9 mouse cellular contexts compared by ENCODE assay signal in genomic region chr13:81155322-81155721, GRCm38 (mm10).
A peak's percentile ranks its signal among the peaks of the same experiment; 100 is the strongest.
DNase-seq lines count a peak whose midpoint lies in the region; ATAC-seq lines count a peak whose summit lies in the region.
"Had no signal": no experiment of that assay in that cellular context is flagged by ENCODE, and none has a peak within 500 bp of the region (broad histone marks: within the 10 kb centered on the region; RNA-seq: fewer than 3 reads in every experiment).

No protein-coding gene starts in this region.

- peak; percentile 81 for DNase-seq in brain, adult 2 months (ENCODE audit: low read depth, low spot score)
- DNase-seq in left cerebral cortex, postnatal 4 days, result peak; percentile 46
- DNase-seq in retina, postnatal 1 day, result peak; percentile 52
- DNase-seq in urinary bladder, postnatal 25 days (ENCODE audit: low spot score), result no peak

- H3K4me3 ChIP-seq in neural tube, embryonic 12.5 days, result no peak overlapping the region
- no peak overlapping the region for H3K4me3 ChIP-seq in neural tube, embryonic 15.5 days (replicated peaks)
- no peak overlapping the region for H3K4me3 ChIP-seq in forebrain, embryonic 13.5 days
- H3K4me3 ChIP-seq in intestine, embryonic 15.5 days (replicated peaks), result no peak overlapping the region
- H3K4me3 ChIP-seq: limb, embryonic 15.5 days had no signal

- H3K27me3 ChIP-seq in neural tube, embryonic 12.5 days (replicated peaks), result no peaks in the 10 kb centered on the region
- H3K27me3 ChIP-seq in neural tube, embryonic 15.5 days (replicated peaks), result no peaks in the 10 kb centered on the region
- no peaks in the 10 kb centered on the region for H3K27me3 ChIP-seq in forebrain, embryonic 13.5 days
- H3K27me3 ChIP-seq in intestine, embryonic 15.5 days (replicated peaks), result no peaks in the 10 kb centered on the region
- H3K27me3 ChIP-seq: limb, embryonic 15.5 days had no signal

- ATAC-seq in neural tube, embryonic 12.5 days (ENCODE audit: low FRiP score, low read depth), result 0 out of 2 replicates have a peak, but pooled peaks have one; percentile 63
- no peak for ATAC-seq in neural tube, embryonic 15.5 days (ENCODE audit: low FRiP score)
- peak; percentile 76 for ATAC-seq in forebrain, embryonic 13.5 days
- ATAC-seq in intestine, embryonic 15.5 days, result peak; percentile 61; the same call in 1 of the 2 replicates

- no peak overlapping the region for H3K27ac ChIP-seq in neural tube, embryonic 12.5 days
- H3K27ac ChIP-seq in neural tube, embryonic 15.5 days (replicated peaks), result no peak overlapping the region
- H3K27ac ChIP-seq in forebrain, embryonic 13.5 days, result no peak overlapping the region
- H3K27ac ChIP-seq in intestine, embryonic 15.5 days, result no peak overlapping the region
- H3K27ac ChIP-seq: limb, embryonic 15.5 days had no signal

- H3K4me1 ChIP-seq in neural tube, embryonic 12.5 days, result no peaks in the 10 kb centered on the region
- no peaks in the 10 kb centered on the region for H3K4me1 ChIP-seq in neural tube, embryonic 15.5 days
- H3K4me1 ChIP-seq in forebrain, embryonic 13.5 days, result no peaks in the 10 kb centered on the region
- no peaks in the 10 kb centered on the region for H3K4me1 ChIP-seq in intestine, embryonic 15.5 days (replicated peaks)
- H3K4me1 ChIP-seq: limb, embryonic 15.5 days had no signal

- no peak overlapping the region for H3K4me2 ChIP-seq in neural tube, embryonic 12.5 days (replicated peaks)
- H3K4me2 ChIP-seq in neural tube, embryonic 15.5 days, result no peak overlapping the region
- H3K4me2 ChIP-seq in forebrain, embryonic 13.5 days, result no peak overlapping the region
- no peak overlapping the region for H3K4me2 ChIP-seq in intestine, embryonic 15.5 days (replicated peaks)
- H3K4me2 ChIP-seq: limb, embryonic 15.5 days had no signal

- no peak overlapping the region for H3K9ac ChIP-seq in neural tube, embryonic 12.5 days
- H3K9ac ChIP-seq in neural tube, embryonic 15.5 days (replicated peaks), result no peak overlapping the region
- H3K9ac ChIP-seq in forebrain, embryonic 13.5 days, result no peak overlapping the region
- H3K9ac ChIP-seq in intestine, embryonic 15.5 days, result no peak overlapping the region
- H3K9ac ChIP-seq: limb, embryonic 15.5 days had no signal

- intact Hi-C loops in left cerebral cortex, postnatal 4 days (cut with DNase I), result loop anchor here (10.0 kb wide), 1 partner anchor 271 kb away; the partner anchor contains the start of gene Arrdc3

- H3K36me3 ChIP-seq in neural tube, embryonic 12.5 days, result peaks cover 3% of the 10 kb centered on the region; the same call in 1 of the 2 replicates
- H3K36me3 ChIP-seq in neural tube, embryonic 15.5 days, result no peaks in the 10 kb centered on the region
- peaks cover 7% of the 10 kb centered on the region; the same call in 1 of the 2 replicates for H3K36me3 ChIP-seq in forebrain, embryonic 13.5 days (ENCODE audit: poor library complexity, severe bottlenecking)
- H3K36me3 ChIP-seq in intestine, embryonic 15.5 days, result no peaks in the 10 kb centered on the region
- H3K36me3 ChIP-seq: limb, embryonic 15.5 days had no signal

- no peaks in the 10 kb centered on the region for H3K9me3 ChIP-seq in neural tube, embryonic 12.5 days
- no peaks in the 10 kb centered on the region for H3K9me3 ChIP-seq in neural tube, embryonic 15.5 days (replicated peaks)
- H3K9me3 ChIP-seq in forebrain, embryonic 13.5 days (replicated peaks), result no peaks in the 10 kb centered on the region
- H3K9me3 ChIP-seq in intestine, embryonic 15.5 days, result no peaks in the 10 kb centered on the region
- H3K9me3 ChIP-seq: limb, embryonic 15.5 days had no signal
